Mouse (Mus musculus): Measurements from ENCODE around the gene Hmgn3. TPM values are rescaled to one million over a fixed set of nuclear protein-coding genes. Genes with fewer than 3 reads are reported as not detected.

Hmgn3 gene
- polyA plus RNA-seq, 1 experiment from 2014 or later, result 125 TPM

DNA sequence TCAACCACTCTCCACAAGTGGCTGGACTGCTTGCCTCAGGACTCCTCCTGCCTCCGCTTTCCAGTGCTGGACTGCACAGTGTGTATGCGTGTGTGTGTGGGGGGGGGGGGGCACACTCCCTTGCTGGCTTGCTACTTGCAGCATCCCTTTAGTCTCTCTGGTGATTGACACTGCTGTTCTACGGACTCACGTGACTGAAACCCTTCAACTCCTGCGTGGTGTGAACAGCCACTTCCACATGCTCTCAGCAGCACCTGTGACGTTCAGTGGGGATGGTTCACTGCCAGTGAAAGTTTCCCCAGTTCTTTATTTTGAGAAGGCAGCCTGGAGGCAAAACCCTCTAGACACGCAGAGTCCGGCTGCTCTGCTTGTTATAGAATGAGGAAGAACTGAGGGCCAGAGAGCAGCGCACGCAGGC lies 32.7 kb downstream of the Hmgn3 start:
- H3K27ac ChIP-seq (replicated peaks), result no peak overlapping the region
- no peak overlapping the region for H3K4me3 ChIP-seq
- H3K4me1 ChIP-seq, result peaks cover 6% of the 10 kb centered on the region; the same call in 1 of the 2 replicates
- no peak for DNase-seq (ENCODE audit: low spot score)
- no peaks in the 10 kb centered on the region for H3K27me3 ChIP-seq (replicated peaks; ENCODE audit: low read depth, poor library complexity, severe bottlenecking)
- no peaks in the 10 kb centered on the region for H3K9me3 ChIP-seq
- H3K36me3 ChIP-seq (replicated peaks), result 0 out of 2 replicates have a peak, but pooled peaks cover 9% of the 10 kb centered on the region
- WGBS, result 84% methylated on average over 10 of the region's 10 CpGs

DNA sequence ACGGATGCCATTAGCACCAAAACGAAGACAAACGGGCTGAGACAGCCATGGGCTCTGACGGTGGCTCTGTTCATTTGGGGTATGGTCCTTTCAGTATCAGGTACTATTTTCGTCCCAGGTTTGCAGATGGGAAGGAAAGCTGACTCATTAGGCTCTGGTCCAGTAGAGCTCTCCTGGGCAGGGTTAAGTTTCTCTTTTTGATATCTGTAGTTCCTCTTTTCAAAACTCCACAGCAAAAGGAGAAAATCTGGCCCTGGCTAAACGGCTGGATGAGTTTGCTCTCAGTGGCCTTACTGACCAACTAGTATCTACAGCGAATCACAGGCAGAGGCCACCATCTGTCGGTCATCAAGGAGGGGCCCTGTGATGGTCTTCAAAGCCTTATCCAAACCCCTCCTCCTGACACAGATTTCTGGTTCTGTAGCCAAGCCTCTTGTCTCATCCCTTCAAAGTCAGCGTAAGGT lies 34.1 kb downstream of the Hmgn3 start:
- H3K4me1 ChIP-seq, result peaks cover 6% of the 10 kb centered on the region; the same call in 1 of the 2 replicates
- H3K4me3 ChIP-seq, result no peak overlapping the region
- no peaks in the 10 kb centered on the region for H3K27me3 ChIP-seq (replicated peaks; ENCODE audit: low read depth, poor library complexity, severe bottlenecking)
- no peak overlapping the region for H3K27ac ChIP-seq (replicated peaks)
- 0 out of 2 replicates have a peak, but pooled peaks cover 9% of the 10 kb centered on the region for H3K36me3 ChIP-seq (replicated peaks)
- DNase-seq (ENCODE audit: low spot score), result no peak
- no peaks in the 10 kb centered on the region for H3K9me3 ChIP-seq
- WGBS, result 84% methylated on average over 9 of the region's 9 CpGs

- no peak overlapping the region for H3K27ac ChIP-seq (replicated peaks)
- H3K4me1 ChIP-seq, result peaks cover 6% of the 10 kb centered on the region; the same call in 1 of the 2 replicates
- 77% methylated on average over 3 of the region's 3 CpGs for WGBS
- H3K4me3 ChIP-seq, result no peak overlapping the region
- H3K36me3 ChIP-seq (replicated peaks), result 0 out of 2 replicates have a peak, but pooled peaks cover 9% of the 10 kb centered on the region
- H3K9me3 ChIP-seq, result no peaks in the 10 kb centered on the region
- DNase-seq (ENCODE audit: low spot score), result no peak
- H3K27me3 ChIP-seq (replicated peaks; ENCODE audit: low read depth, poor library complexity, severe bottlenecking), result no peaks in the 10 kb centered on the region
Observed at GRCm38 (mm10) chr9:83111789-83112188, 34.7 kb downstream of the Hmgn3 start.

DNA sequence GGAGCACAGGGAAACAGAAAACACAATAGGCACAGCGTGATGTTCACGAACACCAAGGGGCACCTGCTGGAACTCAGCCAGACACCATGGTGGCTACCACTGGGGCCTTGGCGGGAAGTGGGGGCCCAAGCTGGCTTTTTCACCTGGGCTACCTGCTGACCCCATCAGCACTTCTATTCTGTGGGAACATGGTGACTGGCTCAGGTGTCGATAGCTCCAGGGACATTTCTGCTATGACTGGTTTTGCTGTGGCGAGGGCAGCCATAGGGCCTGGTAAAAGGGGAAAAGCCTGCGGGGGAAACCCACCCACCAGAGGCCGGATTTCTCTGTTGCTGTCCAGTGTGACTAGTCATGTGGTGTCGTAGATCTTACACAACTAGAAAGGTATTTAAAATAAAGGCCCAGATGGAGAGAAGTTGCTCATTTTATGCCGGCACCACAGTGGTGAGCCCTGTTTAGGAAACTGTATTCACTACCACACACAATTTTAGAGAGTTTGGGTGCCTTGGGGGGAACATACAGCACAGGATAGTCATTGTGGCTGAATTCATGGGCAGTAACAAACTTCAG lies 35.3 kb downstream of the Hmgn3 start:
- peaks cover 6% of the 10 kb centered on the region; the same call in 1 of the 2 replicates for H3K4me1 ChIP-seq
- DNase-seq (ENCODE audit: low spot score), result no peak
- 82% methylated on average over 9 of the region's 9 CpGs for WGBS
- no peak overlapping the region for H3K27ac ChIP-seq (replicated peaks)
- no peaks in the 10 kb centered on the region for H3K9me3 ChIP-seq
- no peaks in the 10 kb centered on the region for H3K27me3 ChIP-seq (replicated peaks; ENCODE audit: low read depth, poor library complexity, severe bottlenecking)
- 0 out of 2 replicates have a peak, but pooled peaks cover 9% of the 10 kb centered on the region for H3K36me3 ChIP-seq (replicated peaks)
- no peak overlapping the region for H3K4me3 ChIP-seq

GRCm38 (mm10) chr9:83110406-83111116 lies 35.9 kb downstream of the Hmgn3 start:
- Histone ChIP-seq H3K4me3 (no peak overlapping the region), H3K27me3 (replicated peaks; ENCODE audit: low read depth, poor library complexity, severe bottlenecking) (no peaks in the 10 kb centered on the region), H3K27ac (replicated peaks) (no peak overlapping the region), H3K9me3 (no peaks in the 10 kb centered on the region), H3K36me3 (replicated peaks) (0 out of 2 replicates have a peak, but pooled peaks cover 9% of the 10 kb centered on the region), H3K4me1 (peaks cover 6% of the 10 kb centered on the region; the same call in 1 of the 2 replicates)
- DNase-seq (ENCODE audit: low spot score), result no peak
- WGBS, result 93% methylated on average over 9 of the region's 9 CpGs

DNA sequence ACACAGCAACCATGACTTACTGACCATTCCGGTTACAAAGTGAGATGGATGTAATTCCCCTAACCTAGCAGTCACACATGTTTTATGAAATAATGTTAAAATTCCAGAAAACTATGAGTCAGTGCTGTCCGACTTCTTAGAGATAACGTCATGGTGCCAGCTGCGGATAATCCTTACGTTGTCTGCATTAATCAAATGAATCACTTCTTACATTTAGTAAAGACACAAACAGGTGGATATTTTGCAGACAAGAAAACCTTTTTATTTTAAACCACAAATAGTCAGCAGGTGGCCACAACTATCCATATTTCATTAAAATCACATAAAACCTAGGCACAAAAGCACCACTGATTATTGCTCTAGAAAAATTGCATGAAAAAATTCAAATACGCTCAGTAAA lies 36.8 kb downstream of the Hmgn3 start:
- Histone ChIP-seq H3K27me3 (replicated peaks; ENCODE audit: low read depth, poor library complexity, severe bottlenecking) (no peaks in the 10 kb centered on the region), H3K36me3 (replicated peaks) (0 out of 2 replicates have a peak, but pooled peaks cover 9% of the 10 kb centered on the region), H3K4me3 (no peak overlapping the region), H3K4me1 (peaks cover 6% of the 10 kb centered on the region; the same call in 1 of the 2 replicates), H3K27ac (replicated peaks) (no peak overlapping the region), H3K9me3 (no peaks in the 10 kb centered on the region)
- WGBS, result 93% methylated on average over 6 of the region's 6 CpGs
- DNase-seq (ENCODE audit: low spot score), result no peak

- no peak for DNase-seq (ENCODE audit: low spot score)
- Histone ChIP-seq H3K4me1 (peaks cover 3% of the 10 kb centered on the region; the same call in 1 of the 2 replicates), H3K27me3 (replicated peaks; ENCODE audit: low read depth, poor library complexity, severe bottlenecking) (no peaks in the 10 kb centered on the region), H3K9me3 (no peaks in the 10 kb centered on the region), H3K4me3 (no peak overlapping the region), H3K36me3 (replicated peaks) (0 out of 2 replicates have a peak, but pooled peaks cover 9% of the 10 kb centered on the region), H3K27ac (replicated peaks) (no peak overlapping the region)
- whole genome bisulfite sequencing, result 83% methylated on average over 3 of the region's 3 CpGs
Observed at GRCm38 (mm10) chr9:83108821-83109220, 37.7 kb downstream of the Hmgn3 start.

GRCm38 (mm10) chr9:83103785-83104184 lies 42.7 kb downstream of the Hmgn3 start:
- no peak overlapping the region for H3K4me3 ChIP-seq
- H3K27me3 ChIP-seq (replicated peaks; ENCODE audit: low read depth, poor library complexity, severe bottlenecking), result no peaks in the 10 kb centered on the region
- peaks cover 3% of the 10 kb centered on the region; the same call in 1 of the 2 replicates for H3K4me1 ChIP-seq
- no peaks in the 10 kb centered on the region for H3K9me3 ChIP-seq
- H3K27ac ChIP-seq (replicated peaks), result no peak overlapping the region
- H3K36me3 ChIP-seq (replicated peaks), result no peaks in the 10 kb centered on the region
- no peak for DNase-seq (ENCODE audit: low spot score)
- WGBS, result 87% methylated on average over 3 of the region's 3 CpGs

DNA sequence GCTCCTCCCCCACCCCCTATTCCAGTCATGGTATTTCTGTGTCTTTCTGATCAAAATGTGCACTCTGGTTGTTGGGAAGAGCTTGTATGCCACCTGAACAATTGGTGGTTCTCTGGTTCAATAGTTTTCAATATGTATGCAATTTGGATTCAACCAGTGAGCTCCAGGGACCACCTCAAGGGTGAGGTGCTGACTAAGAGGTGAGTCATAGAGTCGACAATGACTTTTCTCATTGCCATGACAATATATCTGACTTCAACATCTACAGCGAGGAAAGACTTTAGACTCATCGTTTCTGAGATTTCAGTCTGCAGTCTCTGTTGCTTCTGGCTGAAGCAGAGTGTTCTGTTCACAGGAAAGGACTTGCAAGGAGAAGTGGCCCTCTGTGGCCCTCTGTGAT lies 44.8 kb downstream of the Hmgn3 start:
- no peak for DNase-seq (ENCODE audit: low spot score)
- Histone ChIP-seq H3K36me3 (replicated peaks) (no peaks in the 10 kb centered on the region), H3K4me1 (peaks cover 13% of the 10 kb centered on the region), H3K9me3 (no peaks in the 10 kb centered on the region), H3K27me3 (replicated peaks; ENCODE audit: low read depth, poor library complexity, severe bottlenecking) (no peaks in the 10 kb centered on the region), H3K4me3 (no peak overlapping the region), H3K27ac (replicated peaks) (no peak overlapping the region)
- 92% methylated on average over 3 of the region's 3 CpGs for WGBS

GRCm38 (mm10) chr9:83100786-83101185 lies 45.7 kb downstream of the Hmgn3 start:
- H3K9me3 ChIP-seq, result no peaks in the 10 kb centered on the region

DNA sequence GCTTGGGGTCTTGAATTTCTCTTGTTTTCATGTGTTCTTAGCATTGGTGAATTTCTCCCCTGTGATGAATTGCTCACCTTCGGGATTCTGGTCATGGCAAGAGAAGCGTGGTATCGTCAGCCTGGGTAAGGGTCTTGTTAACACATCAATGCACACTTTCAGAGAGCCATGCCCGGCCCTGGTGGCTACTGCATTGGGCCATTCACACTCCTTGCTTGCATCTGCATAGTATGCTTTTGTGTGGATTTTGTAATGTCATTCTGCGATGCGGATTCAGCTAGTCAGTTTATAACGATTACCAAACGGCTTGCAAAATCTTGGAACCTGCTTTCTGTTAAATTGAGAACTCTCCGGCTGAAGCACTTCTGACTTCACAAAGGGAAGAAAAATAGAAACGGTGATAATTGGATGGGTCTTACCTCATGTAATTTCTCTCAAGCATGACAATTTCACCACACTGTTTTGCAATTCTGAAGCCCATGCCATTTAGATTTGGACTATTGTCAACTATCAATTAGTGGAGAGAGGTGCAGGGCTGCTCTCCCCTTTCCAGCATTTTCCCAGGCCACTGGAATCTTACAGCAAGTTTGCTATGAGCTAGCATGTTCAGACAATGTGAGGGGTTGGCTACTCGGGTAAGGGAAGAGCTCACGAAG lies 47.7 kb downstream of the Hmgn3 start:
- WGBS, result 75% methylated on average over 12 of the region's 12 CpGs
- Histone ChIP-seq H3K4me1 (peaks cover 13% of the 10 kb centered on the region), H3K36me3 (replicated peaks) (no peaks in the 10 kb centered on the region), H3K27me3 (replicated peaks; ENCODE audit: low read depth, poor library complexity, severe bottlenecking) (no peaks in the 10 kb centered on the region), H3K4me3 (no peak overlapping the region), H3K9me3 (no peaks in the 10 kb centered on the region), H3K27ac (replicated peaks) (no peak overlapping the region)
- DNase-seq (ENCODE audit: low spot score), result no peak

More at GRCm38 (mm10) chr9:83100786-83101185, 45.7 kb downstream of the Hmgn3 start:
- Histone ChIP-seq H3K27me3 (replicated peaks; ENCODE audit: low read depth, poor library complexity, severe bottlenecking) (no peaks in the 10 kb centered on the region), H3K4me1 (peaks cover 13% of the 10 kb centered on the region), H3K4me3 (no peak overlapping the region), H3K36me3 (replicated peaks) (no peaks in the 10 kb centered on the region), H3K27ac (replicated peaks) (no peak overlapping the region)
- WGBS, result 88% methylated on average over 3 of the region's 3 CpGs
- no peak for DNase-seq (ENCODE audit: low spot score)

GRCm38 (mm10) chr9:83097816-83098215 lies 48.7 kb downstream of the Hmgn3 start:
- WGBS, result 34% methylated on average over 8 of the region's 8 CpGs
- H3K27me3 ChIP-seq (replicated peaks; ENCODE audit: low read depth, poor library complexity, severe bottlenecking), result no peaks in the 10 kb centered on the region
- H3K36me3 ChIP-seq (replicated peaks), result no peaks in the 10 kb centered on the region
- H3K4me3 ChIP-seq, result no peak overlapping the region
- no peak for DNase-seq (ENCODE audit: low spot score)
- H3K9me3 ChIP-seq, result no peaks in the 10 kb centered on the region
- no peak overlapping the region; the same call in 1 of the 2 replicates for H3K27ac ChIP-seq (replicated peaks)
- H3K4me1 ChIP-seq, result peaks cover 13% of the 10 kb centered on the region

Data from embryonic facial prominence, embryonic 10.5 days (tissue).